Mouse (Mus musculus): ENCODE data around the gene Vsig10.
A peak's percentile ranks its signal among the peaks of the same experiment; 100 is the strongest.
"Not testable (repeated sequence)": the region's sequence is repeated elsewhere in the genome, so short reads cannot be mapped to it uniquely, and the experiment has no call there.

Vsig10 gene

DNA sequence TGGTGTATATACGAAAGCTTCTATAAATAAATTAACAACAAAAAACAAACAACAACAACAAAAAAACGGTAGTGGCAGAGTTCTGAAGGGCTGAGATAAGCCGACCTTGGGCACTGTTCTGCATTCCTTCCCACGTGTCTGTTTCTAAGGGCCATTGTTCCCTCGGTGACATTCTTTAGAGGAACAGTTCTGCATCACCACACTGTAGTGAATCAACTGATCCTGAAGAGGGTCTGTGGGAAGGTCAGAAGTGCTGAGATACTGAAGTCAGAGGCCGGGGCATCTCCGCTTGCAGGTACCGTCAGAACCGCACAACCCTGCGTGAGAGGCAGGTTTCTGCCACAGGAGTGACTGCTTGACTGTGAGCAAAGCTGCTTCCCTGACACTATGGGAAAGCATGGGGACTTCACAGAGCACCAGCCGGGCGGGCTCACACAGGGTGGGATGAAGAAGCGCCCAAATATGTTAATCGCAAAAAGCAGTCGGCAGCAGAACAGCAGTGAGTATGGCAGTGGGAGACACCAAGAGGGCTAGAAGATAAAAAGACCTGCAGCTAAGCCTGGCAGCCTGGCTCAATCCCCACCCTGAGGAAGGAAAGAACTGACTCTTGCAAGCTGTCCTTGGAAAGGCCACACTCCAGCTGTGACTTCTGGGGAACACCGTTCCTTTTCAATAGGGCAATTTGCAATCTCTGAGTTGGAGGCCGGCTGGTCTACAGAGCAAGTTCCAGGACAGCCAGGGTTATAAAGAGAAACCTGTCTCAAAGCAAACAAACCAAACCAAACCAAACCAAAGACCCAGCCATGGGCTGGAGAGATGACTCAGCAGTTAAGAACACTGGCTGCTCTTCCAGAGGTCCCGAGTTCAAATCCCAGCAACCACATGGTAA lies 14.9 kb upstream of the Vsig10 start:
- no peak for DNase-seq (ENCODE audit: low read depth, low spot score)

- peak; percentile 75 for DNase-seq (ENCODE audit: low read depth, low spot score)
These were observed 13.9 kb upstream of the Vsig10 start for GRCm38 (mm10) chr5:117304947-117305346.

GRCm38 (mm10) chr5:117305754-117306153 lies 13.1 kb upstream of the Vsig10 start:
- DNase-seq (ENCODE audit: low read depth, low spot score), result no peak

DNA sequence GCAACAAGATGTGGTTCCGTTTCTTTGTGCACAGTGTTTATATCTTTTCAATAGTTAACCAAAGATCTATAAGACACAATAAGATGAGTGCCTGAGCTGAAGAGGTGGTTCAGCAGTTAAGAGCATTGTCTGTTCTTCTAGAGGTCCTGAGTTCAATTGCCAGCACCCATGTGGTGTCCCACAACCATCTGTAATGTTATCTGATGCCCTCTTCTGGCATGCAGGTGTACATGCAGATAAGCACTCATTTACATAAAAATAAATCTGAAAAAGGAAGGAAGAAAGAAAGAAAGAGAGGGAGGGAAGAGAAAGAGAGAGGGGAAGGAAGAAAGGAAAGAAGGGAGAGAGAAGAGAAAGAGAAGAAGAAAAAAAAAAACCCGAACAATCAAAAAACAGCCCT lies 12.1 kb upstream of the Vsig10 start:
- DNase-seq (ENCODE audit: low read depth, low spot score), result no peak

- peak; percentile 70 for DNase-seq (ENCODE audit: low read depth, low spot score)
These were observed 11.2 kb upstream of the Vsig10 start for GRCm38 (mm10) chr5:117307699-117308098.

DNA sequence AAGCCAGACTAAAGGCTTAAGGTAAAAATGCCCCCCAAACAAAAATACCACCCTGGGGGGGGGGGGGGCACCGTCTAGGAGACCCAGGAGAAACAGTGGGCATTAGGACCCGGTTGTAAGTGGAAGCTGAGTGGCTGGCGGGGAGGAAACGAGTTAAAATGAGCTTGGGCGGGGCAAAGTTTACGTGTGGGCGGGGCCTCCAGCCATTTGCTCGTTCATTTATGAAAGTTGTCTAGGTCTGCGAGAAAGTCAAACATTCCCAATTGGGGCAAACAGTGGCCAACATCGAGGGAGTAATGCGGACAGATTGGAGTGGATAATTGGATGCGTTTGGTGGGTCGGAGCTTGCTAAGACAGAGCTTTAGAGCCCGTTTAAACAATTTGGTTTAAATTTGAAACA lies 5.5 kb upstream of the Vsig10 start:
- no peak for DNase-seq (ENCODE audit: low read depth, low spot score)

DNA sequence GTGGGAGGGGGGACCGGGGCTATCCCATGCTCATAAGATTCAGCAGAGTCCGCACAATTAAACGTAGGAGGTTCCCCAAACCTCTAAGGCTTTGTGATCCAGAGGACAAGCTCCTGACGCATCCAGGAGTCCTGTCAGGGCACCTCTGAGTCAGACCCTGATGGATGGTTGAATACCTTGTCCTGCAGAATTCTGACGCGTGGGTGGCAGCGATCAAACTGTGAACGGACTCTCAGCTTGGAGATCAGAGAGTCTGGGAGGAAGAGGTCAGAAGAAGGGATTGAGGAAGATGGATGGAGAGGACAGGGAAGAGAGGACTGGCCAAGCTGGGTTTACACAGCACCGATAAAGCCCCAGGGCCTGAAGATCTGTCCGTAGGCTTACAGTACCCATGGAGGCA lies 5.0 kb upstream of the Vsig10 start:
- DNase-seq (ENCODE audit: low read depth, low spot score), result no peak

- no peak for DNase-seq (ENCODE audit: low read depth, low spot score)
These were observed 4.1 kb upstream of the Vsig10 start for GRCm38 (mm10) chr5:117314587-117315428.

DNA sequence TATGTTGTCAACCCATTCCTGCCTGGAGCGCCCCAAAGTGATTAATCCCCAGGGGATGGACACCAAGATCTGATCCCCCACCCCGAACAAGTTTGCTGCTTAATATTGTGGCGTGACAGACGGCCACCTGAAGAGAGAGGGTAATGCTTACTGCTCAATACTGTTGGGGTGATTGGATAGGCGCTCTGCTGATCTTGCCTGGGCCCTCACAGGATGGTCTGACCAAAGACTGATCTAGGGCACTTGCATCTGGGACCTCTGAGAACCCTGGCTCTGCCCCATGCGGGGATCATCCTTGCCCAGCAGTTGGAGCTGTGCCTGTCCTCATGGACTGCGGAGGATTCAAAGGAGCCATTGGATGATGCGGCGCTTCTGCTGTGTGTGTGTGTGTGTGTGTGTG lies 4.9 kb downstream of the Vsig10 start:
- DNase-seq (ENCODE audit: low read depth, low spot score), result no peak

- no peak for DNase-seq (ENCODE audit: low read depth, low spot score)
These were observed 7.5 kb downstream of the Vsig10 start for GRCm38 (mm10) chr5:117326408-117326807.

GRCm38 (mm10) chr5:117330457-117330856 lies 11.6 kb downstream of the Vsig10 start:
- no peak for DNase-seq (ENCODE audit: low read depth, low spot score)

DNA sequence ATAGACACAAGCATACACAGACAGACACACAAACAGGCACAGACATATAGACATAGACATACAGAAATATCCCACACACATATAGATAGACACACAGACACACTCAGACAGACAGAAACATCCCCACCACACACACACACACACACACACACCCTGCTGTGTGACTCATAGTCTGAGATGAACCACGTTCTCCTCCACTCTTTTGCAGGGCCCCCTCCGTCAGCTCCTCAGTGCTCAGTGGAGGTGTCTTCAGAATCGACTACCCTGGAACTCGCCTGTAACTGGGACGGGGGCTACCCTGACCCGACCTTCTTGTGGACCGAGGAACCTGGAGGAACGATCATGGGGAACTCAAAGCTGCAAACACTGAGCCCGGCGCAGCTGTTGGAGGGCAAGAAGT lies 19.1 kb downstream of the Vsig10 start:
- no peak for DNase-seq (ENCODE audit: low read depth, low spot score)

GRCm38 (mm10) chr5:117338503-117338902 lies 19.6 kb downstream of the Vsig10 start:
- no peak for DNase-seq (ENCODE audit: low read depth, low spot score)

GRCm38 (mm10) chr5:117340081-117340480 lies 21.2 kb downstream of the Vsig10 start:
- DNase-seq (ENCODE audit: low read depth, low spot score), result no peak

GRCm38 (mm10) chr5:117341896-117342295 lies 23.0 kb downstream of the Vsig10 start:
- DNase-seq (ENCODE audit: low read depth, low spot score), result no peak

GRCm38 (mm10) chr5:117344496-117344895 lies 25.6 kb downstream of the Vsig10 start:
- DNase-seq (ENCODE audit: low read depth, low spot score), result not testable (repeated sequence)

- DNase-seq (ENCODE audit: low read depth, low spot score), result no peak
These were observed 26.6 kb downstream of the Vsig10 start for GRCm38 (mm10) chr5:117345432-117345976.

DNA sequence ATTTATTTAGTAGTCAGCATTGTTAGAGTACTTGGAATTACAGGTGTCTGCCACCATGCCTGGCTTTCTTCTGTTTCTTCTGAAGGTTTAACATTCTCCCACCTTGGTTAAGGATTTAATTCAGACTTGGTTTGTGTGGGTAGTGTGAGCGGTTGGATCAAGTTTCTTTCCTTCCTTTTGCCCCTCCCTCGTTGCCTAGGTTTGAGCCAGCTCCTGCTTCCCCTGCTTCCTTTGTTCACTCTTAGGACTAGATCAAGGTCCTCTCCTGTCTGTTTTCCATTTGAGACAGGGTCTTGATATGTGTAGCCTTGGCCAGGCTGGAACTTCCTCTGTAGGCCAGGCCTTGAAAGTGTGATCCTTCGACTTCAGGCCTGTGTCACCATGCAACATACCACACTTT lies 27.4 kb downstream of the Vsig10 start:
- no peak for DNase-seq (ENCODE audit: low read depth, low spot score)

- DNase-seq (ENCODE audit: low read depth, low spot score), result no peak
These were observed 28.1 kb downstream of the Vsig10 start for GRCm38 (mm10) chr5:117347011-117347410.

DNA sequence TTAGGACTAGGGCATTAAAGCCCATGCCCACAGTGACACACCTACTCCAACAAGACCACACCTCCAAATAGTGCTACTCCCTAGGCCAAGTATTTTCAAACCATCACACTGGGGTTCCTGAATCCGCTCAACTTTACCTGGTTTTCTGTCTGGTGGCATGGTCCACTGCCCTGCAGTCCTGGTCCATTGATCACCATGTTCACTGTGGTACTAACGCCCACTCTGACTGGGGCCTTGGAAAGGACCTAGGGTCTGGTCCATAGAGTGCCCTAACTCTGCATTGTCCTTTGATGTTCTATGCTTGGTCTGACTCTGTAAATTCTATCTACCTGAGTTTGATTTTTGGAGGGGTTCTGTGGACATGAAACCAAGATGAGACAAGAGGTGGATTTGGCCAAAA lies 29.0 kb downstream of the Vsig10 start:
- no peak for DNase-seq (ENCODE audit: low read depth, low spot score)

- peak; percentile 78 for DNase-seq (ENCODE audit: low read depth, low spot score)
These were observed 29.4 kb downstream of the Vsig10 start for GRCm38 (mm10) chr5:117348279-117348678.

DNA sequence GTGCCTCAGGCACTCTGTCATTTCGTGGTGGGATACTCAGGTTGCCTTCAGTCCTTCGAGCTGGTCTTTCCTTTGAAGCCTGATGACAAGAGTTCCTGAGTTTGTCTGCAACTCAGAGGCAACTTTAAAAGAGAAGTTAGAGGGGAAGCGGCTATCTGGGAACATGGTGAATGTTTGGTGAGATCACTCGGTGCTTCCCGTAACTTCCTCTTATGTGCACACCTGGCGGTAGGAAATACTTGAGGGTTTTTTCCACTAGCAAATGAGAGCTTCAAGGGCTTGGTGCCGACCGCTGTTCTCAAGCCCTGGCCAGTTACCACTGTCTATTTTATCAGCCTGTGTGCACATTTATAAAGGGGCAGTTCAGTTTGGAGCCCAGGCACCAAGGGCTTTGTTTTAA lies 35.2 kb downstream of the Vsig10 start:
- DNase-seq (ENCODE audit: low read depth, low spot score), result no peak
